Mouse (Mus musculus): ENCODE results near the gene Ptprh.

The Ptprh gene

GRCm38 (mm10) chr7:4603873-4604272 is at the start of gene Ptprh:
Ptprh (minus strand) TSS chr7:4604041.
- DNase-seq (ENCODE audit: low spot score), result no peak

- DNase-seq (ENCODE audit: low spot score), result no peak
These were observed 49.5 kb upstream of the Ptprh start for GRCm38 (mm10) chr7:4653351-4653750.

GRCm38 (mm10) chr7:4652726-4653125 is 48.9 kb upstream of the Ptprh start:
- DNase-seq (ENCODE audit: low spot score), result no peak

- no peak for DNase-seq (ENCODE audit: low spot score)
These were observed 47.7 kb upstream of the Ptprh start for GRCm38 (mm10) chr7:4651581-4651980.

GRCm38 (mm10) chr7:4647992-4648391 is 44.2 kb upstream of the Ptprh start:
- no peak for DNase-seq (ENCODE audit: low spot score)

- no peak for DNase-seq (ENCODE audit: low spot score)
These were observed 43.5 kb upstream of the Ptprh start for GRCm38 (mm10) chr7:4647291-4647690.

- no peak for DNase-seq (ENCODE audit: low spot score)
These were observed 43.0 kb upstream of the Ptprh start for GRCm38 (mm10) chr7:4646806-4647205.

GRCm38 (mm10) chr7:4643225-4643624 is 39.4 kb upstream of the Ptprh start:
- DNase-seq (ENCODE audit: low spot score), result no peak

- no peak for DNase-seq (ENCODE audit: low spot score)
These were observed 38.1 kb upstream of the Ptprh start for GRCm38 (mm10) chr7:4641956-4642355.

GRCm38 (mm10) chr7:4641155-4641554 is 37.3 kb upstream of the Ptprh start:
- DNase-seq (ENCODE audit: low spot score), result no peak

- no peak for DNase-seq (ENCODE audit: low spot score)
These were observed 32.3 kb upstream of the Ptprh start for GRCm38 (mm10) chr7:4636179-4636578.

GRCm38 (mm10) chr7:4631031-4631430 is 27.2 kb upstream of the Ptprh start, which contains the start of gene Tmem86b:
Tmem86b (minus strand) TSS chr7:4631422.
- DNase-seq (ENCODE audit: low spot score), result no peak

GRCm38 (mm10) chr7:4630198-4630597 is 26.4 kb upstream of the Ptprh start:
- no peak for DNase-seq (ENCODE audit: low spot score)

- DNase-seq (ENCODE audit: low spot score), result no peak
These were observed 25.7 kb upstream of the Ptprh start for GRCm38 (mm10) chr7:4629586-4629985.

- DNase-seq (ENCODE audit: low spot score), result no peak
These were observed 22.1 kb upstream of the Ptprh start for GRCm38 (mm10) chr7:4625928-4626327.

- no peak for DNase-seq (ENCODE audit: low spot score)
These were observed 20.5 kb upstream of the Ptprh start for GRCm38 (mm10) chr7:4624343-4624742.

GRCm38 (mm10) chr7:4623544-4624189 is 19.8 kb upstream of the Ptprh start:
- DNase-seq (ENCODE audit: low spot score), result no peak

GRCm38 (mm10) chr7:4619979-4620378 is 16.1 kb upstream of the Ptprh start:
- DNase-seq (ENCODE audit: low spot score), result no peak

- no peak for DNase-seq (ENCODE audit: low spot score)
These were observed 10.0 kb upstream of the Ptprh start for GRCm38 (mm10) chr7:4613740-4614403.

- DNase-seq (ENCODE audit: low spot score), result no peak
These were observed 9.1 kb upstream of the Ptprh start for GRCm38 (mm10) chr7:4612956-4613355.

GRCm38 (mm10) chr7:4612386-4612785 is 8.5 kb upstream of the Ptprh start:
- no peak for DNase-seq (ENCODE audit: low spot score)

GRCm38 (mm10) chr7:4611921-4612341 is 8.1 kb upstream of the Ptprh start:
- DNase-seq (ENCODE audit: low spot score), result no peak

GRCm38 (mm10) chr7:4611511-4611910 is 7.7 kb upstream of the Ptprh start:
- DNase-seq (ENCODE audit: low spot score), result no peak

GRCm38 (mm10) chr7:4608002-4608401 is 4.2 kb upstream of the Ptprh start:
- no peak for DNase-seq (ENCODE audit: low spot score)
